Mouse (Mus musculus): ENCODE measurements around the gene Ergic1. TPM values are rescaled to one million over a fixed set of nuclear protein-coding genes. Genes with fewer than 3 reads are reported as not detected.
A peak's percentile ranks its signal among the peaks of the same experiment; 100 is the strongest.

Ergic1 gene
- polyA plus RNA-seq, 1 experiment: 68.6 TPM

DNA sequence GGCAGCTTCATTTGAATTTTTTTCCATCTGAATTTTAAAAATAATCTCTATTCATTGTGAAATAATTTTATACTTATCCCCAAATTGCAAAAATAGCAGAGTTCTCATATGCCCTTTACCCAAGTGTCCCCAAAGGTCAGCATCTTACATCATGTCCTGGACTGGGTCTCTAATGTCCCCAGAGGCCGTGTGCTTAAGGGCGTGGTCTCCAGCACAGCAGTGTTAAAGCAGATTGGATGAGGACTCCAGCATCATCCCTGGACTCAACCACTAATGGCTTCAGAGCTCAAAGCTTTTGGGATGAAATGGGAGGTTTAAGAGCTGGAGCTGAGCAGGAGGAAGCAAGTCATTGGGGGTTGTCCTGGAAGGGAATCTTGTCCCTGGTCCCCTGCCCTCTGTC is 45.2 kb downstream of the Ergic1 start:
- Histone ChIP-seq H3K36me3 (ENCODE audit: control insufficient read depth, insufficient read depth, low read length) (no peaks in the 10 kb centered on the region), H3K27me3 (ENCODE audit: control insufficient read depth, insufficient read depth, low read length) (no peaks in the 10 kb centered on the region), H3K4me1 (ENCODE audit: control insufficient read depth, insufficient read depth, insufficient read length, low read length) (peaks cover 3% of the 10 kb centered on the region; the same call in 1 of the 2 replicates), H3K27ac (ENCODE audit: insufficient read depth, low read depth, low read length) (no peak overlapping the region), H3K4me3 (ENCODE audit: low read depth, low read length) (no peak overlapping the region)
- 68% methylated on average over 2 of the region's 2 CpGs for WGBS
- no peak for TF ChIP-seq CTCF (IDR thresholded peaks at IDR 0.05; ENCODE audit: extremely low read depth, insufficient read length, insufficient replicate concordance, low read depth, low read length)
- no peak for TF ChIP-seq POLR2A (IDR thresholded peaks at IDR 0.05; ENCODE audit: low read depth, low read length)

DNA sequence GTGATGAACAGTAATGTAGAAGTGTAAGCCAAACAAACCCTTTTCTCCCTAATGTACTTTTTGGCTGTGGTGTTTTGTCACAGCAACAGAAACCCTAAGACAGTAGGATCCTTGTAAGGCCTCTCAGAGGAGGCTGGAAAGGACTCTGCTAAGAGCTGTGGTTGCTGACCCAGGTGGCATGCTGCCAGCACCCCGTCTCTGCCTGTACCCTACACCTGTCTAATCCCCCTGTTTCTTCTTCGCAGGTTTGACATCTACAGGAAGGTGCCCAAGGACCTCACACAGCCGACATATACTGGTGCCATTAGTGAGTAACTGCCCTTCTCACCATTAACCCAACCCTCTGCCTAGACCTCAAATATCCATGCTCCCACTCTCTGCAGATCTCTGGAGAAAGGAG is 47.1 kb downstream of the Ergic1 start:
- no peaks in the 10 kb centered on the region for H3K36me3 ChIP-seq (ENCODE audit: control insufficient read depth, insufficient read depth, low read length)
- no peaks in the 10 kb centered on the region; the same call in 1 of the 2 replicates for H3K4me1 ChIP-seq (ENCODE audit: control insufficient read depth, insufficient read depth, insufficient read length, low read length)
- WGBS: 79% methylated on average over 3 of the region's 3 CpGs
- H3K27me3 ChIP-seq (ENCODE audit: control insufficient read depth, insufficient read depth, low read length): no peaks in the 10 kb centered on the region
- H3K4me3 ChIP-seq (ENCODE audit: low read depth, low read length): no peak overlapping the region
- no peak for TF ChIP-seq CTCF (IDR thresholded peaks at IDR 0.05; ENCODE audit: extremely low read depth, insufficient read length, insufficient replicate concordance, low read depth, low read length)
- no peak for TF ChIP-seq POLR2A (IDR thresholded peaks at IDR 0.05; ENCODE audit: low read depth, low read length)
- H3K27ac ChIP-seq (ENCODE audit: insufficient read depth, low read depth, low read length): no peak overlapping the region

DNA sequence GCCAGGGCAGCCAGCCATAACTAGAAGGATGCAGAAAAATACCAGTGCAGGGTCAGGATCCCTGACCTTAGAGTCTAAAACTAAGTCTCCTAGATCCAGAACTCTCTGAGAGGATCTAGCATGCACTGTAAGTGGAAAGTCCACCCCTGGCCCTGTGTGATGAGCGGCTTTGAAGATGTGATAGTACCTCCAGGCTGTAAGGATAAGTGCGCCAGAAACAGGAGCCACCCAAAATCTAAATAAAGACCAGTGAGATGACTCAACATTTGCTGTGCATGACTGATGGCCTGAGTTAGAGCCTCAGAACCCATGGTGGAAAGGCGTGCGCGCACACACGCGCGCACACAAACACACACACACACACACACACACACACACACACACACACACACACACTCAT is 47.6 kb downstream of the Ergic1 start:
- 95% methylated on average over 8 of the region's 8 CpGs for WGBS
- Histone ChIP-seq H3K27ac (ENCODE audit: insufficient read depth, low read depth, low read length) (no peak overlapping the region), H3K4me3 (ENCODE audit: low read depth, low read length) (no peak overlapping the region), H3K4me1 (ENCODE audit: control insufficient read depth, insufficient read depth, insufficient read length, low read length) (no peaks in the 10 kb centered on the region; the same call in 1 of the 2 replicates), H3K36me3 (ENCODE audit: control insufficient read depth, insufficient read depth, low read length) (no peaks in the 10 kb centered on the region), H3K27me3 (ENCODE audit: control insufficient read depth, insufficient read depth, low read length) (no peaks in the 10 kb centered on the region)
- no peak for TF ChIP-seq POLR2A (IDR thresholded peaks at IDR 0.05; ENCODE audit: low read depth, low read length)
- TF ChIP-seq CTCF (IDR thresholded peaks at IDR 0.05; ENCODE audit: extremely low read depth, insufficient read length, insufficient replicate concordance, low read depth, low read length): no peak

DNA sequence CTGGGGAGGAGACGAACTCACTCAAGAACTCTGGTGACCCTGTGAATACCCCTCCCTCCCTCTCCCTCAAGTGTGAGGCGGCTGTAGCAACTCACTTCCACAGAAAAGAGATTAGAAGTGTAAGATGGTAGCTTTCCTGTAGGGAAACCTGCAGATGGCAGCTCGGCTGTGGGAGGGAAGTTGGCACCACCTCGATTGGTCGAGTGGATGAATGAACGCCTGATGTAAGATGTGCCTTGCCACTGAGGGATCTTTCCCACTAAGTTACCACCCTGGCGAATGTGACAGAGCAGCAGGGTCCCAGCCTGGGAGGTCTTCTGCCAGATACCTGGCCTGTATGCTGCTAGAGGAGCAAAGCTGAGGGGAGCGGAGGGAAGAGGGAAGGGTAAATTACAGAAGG is 48.5 kb downstream of the Ergic1 start:
- H3K4me1 ChIP-seq (ENCODE audit: control insufficient read depth, insufficient read depth, insufficient read length, low read length): no peaks in the 10 kb centered on the region; the same call in 1 of the 2 replicates
- TF ChIP-seq CTCF (IDR thresholded peaks at IDR 0.05; ENCODE audit: extremely low read depth, insufficient read length, insufficient replicate concordance, low read depth, low read length) (no peak), POLR2A (IDR thresholded peaks at IDR 0.05; ENCODE audit: low read depth, low read length) (no peak)
- no peaks in the 10 kb centered on the region for H3K36me3 ChIP-seq (ENCODE audit: control insufficient read depth, insufficient read depth, low read length)
- H3K27ac ChIP-seq (ENCODE audit: insufficient read depth, low read depth, low read length): no peak overlapping the region
- no peak overlapping the region for H3K4me3 ChIP-seq (ENCODE audit: low read depth, low read length)
- H3K27me3 ChIP-seq (ENCODE audit: control insufficient read depth, insufficient read depth, low read length): no peaks in the 10 kb centered on the region
- WGBS: 85% methylated on average over 8 of the region's 8 CpGs

DNA sequence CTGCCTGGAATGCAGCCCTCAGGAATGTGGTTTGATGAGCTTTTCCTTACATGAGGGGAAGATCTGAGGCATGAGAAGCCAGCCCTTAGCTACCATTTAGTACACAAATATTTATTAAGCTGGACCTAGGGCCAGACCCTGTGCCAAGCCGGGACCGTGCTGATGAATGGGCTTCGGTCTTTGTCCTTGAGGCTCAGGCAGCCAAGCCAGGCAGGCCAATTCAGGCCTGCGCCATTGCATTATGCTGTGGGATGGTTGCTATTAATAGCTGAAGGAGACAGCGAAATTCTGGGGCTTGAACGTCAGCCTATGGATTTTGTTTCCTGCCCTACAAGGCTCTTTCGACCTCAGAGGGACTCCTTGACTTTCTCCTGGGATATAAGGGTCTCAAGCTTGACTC is 50.0 kb downstream of the Ergic1 start:
- H3K27ac ChIP-seq (ENCODE audit: insufficient read depth, low read depth, low read length): peak overlapping the region; percentile 58
- H3K36me3 ChIP-seq (ENCODE audit: control insufficient read depth, insufficient read depth, low read length): no peaks in the 10 kb centered on the region
- H3K4me3 ChIP-seq (ENCODE audit: low read depth, low read length): no peak overlapping the region
- TF ChIP-seq POLR2A (IDR thresholded peaks at IDR 0.05; ENCODE audit: low read depth, low read length): no peak
- TF ChIP-seq CTCF (IDR thresholded peaks at IDR 0.05; ENCODE audit: extremely low read depth, insufficient read length, insufficient replicate concordance, low read depth, low read length): no peak
- H3K27me3 ChIP-seq (ENCODE audit: control insufficient read depth, insufficient read depth, low read length): no peaks in the 10 kb centered on the region
- 73% methylated on average over 7 of the region's 7 CpGs for WGBS
- H3K4me1 ChIP-seq (ENCODE audit: control insufficient read depth, insufficient read depth, insufficient read length, low read length): peaks cover 5% of the 10 kb centered on the region; the same call in 1 of the 2 replicates

DNA sequence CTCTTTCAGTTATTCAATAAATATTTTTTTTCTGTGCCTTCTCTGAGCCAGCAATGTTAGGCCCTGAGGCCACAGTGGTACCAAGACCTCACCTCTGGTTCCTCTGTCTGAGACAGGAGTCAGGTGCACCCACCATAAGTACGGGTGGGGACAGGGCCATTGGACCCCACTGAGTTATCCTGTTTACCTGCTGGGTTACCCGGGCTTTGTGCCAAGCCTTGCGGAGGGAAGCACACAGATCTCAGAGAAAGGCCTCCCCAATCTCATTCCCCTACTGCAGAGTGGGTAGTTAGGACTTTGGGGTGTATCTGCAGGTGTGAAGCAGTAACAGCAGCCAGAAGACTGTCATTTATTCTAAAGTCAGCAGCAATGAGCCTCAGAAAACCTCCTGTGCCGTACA is 50.6 kb downstream of the Ergic1 start:
- Histone ChIP-seq H3K27me3 (ENCODE audit: control insufficient read depth, insufficient read depth, low read length) (no peaks in the 10 kb centered on the region), H3K4me3 (ENCODE audit: low read depth, low read length) (no peak overlapping the region), H3K36me3 (ENCODE audit: control insufficient read depth, insufficient read depth, low read length) (no peaks in the 10 kb centered on the region), H3K4me1 (ENCODE audit: control insufficient read depth, insufficient read depth, insufficient read length, low read length) (peaks cover 8% of the 10 kb centered on the region; the same call in 1 of the 2 replicates), H3K27ac (ENCODE audit: insufficient read depth, low read depth, low read length) (peak overlapping the region; percentile 58)
- TF ChIP-seq CTCF (IDR thresholded peaks at IDR 0.05; ENCODE audit: extremely low read depth, insufficient read length, insufficient replicate concordance, low read depth, low read length): no peak
- no peak for TF ChIP-seq POLR2A (IDR thresholded peaks at IDR 0.05; ENCODE audit: low read depth, low read length)
- WGBS: 38% methylated on average over 4 of the region's 4 CpGs

DNA sequence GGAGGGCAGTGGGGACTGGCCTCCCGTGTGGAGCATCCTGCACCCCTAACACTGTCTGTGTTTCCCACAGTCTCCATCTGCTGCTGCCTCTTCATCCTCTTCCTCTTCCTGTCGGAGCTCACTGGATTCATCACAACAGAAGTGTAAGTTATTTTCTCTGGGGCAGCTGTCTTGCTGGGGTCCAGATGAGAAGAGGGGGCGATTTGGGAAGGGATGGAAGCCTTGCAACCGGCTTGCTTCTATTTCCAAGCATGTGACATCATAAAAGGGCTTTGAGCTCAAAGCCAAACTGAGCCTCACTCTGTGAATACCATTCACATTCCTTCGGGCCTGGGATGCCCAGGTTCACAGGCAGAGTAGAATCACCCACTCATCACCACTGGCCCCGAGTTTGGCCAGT is 53.0 kb downstream of the Ergic1 start:
- Histone ChIP-seq H3K4me3 (ENCODE audit: low read depth, low read length) (no peak overlapping the region), H3K27ac (ENCODE audit: insufficient read depth, low read depth, low read length) (no peak overlapping the region), H3K4me1 (ENCODE audit: control insufficient read depth, insufficient read depth, insufficient read length, low read length) (peaks cover 13% of the 10 kb centered on the region), H3K36me3 (ENCODE audit: control insufficient read depth, insufficient read depth, low read length) (no peaks in the 10 kb centered on the region), H3K27me3 (ENCODE audit: control insufficient read depth, insufficient read depth, low read length) (no peaks in the 10 kb centered on the region)
- no peak for TF ChIP-seq CTCF (IDR thresholded peaks at IDR 0.05; ENCODE audit: extremely low read depth, insufficient read length, insufficient replicate concordance, low read depth, low read length)
- TF ChIP-seq POLR2A (IDR thresholded peaks at IDR 0.05; ENCODE audit: low read depth, low read length): no peak
- 79% methylated on average over 6 of the region's 6 CpGs for WGBS
